Mouse (Mus musculus): ENCODE data around the gene Rlf. TPM values are rescaled to one million over a fixed set of nuclear protein-coding genes. Genes with fewer than 3 reads are reported as not detected.

Gene Rlf
- polyA plus RNA-seq, 1 experiment, result 7.1 TPM

DNA sequence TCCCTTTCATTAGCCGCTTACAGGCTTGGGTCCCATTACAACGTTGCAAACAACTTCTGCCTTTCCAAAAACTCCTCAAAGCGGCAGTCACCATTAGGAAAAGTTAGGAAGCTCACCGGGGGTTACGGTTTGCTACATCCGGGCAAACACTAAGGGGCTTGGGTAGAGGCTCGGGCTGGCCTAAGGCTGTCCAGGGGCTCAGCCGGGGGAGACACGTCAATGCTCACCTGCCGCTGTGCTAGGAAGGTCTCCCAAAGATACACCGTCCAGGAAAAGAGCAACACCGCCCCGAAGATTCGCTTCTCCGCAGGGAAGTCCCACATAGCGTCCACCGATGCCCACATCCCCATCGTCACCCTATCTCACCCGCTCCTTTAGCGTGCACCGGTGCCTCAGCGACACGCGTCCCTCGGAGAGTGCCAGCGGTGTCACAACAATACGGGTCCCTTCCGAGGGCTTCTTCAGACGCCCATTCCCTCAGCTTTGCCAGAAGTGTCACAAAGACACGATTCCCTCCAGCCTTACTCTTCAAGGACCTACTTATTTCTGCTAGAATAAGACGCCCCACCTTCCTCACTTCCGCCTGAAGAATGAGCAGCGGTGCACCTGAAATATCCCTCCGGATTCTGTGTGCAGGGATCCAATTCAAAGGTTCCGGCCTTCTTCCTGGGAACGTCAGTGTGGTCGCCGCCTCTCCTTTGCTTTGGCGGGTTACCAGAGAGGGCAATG, 117.1 kb downstream of the Rlf start, which contains the start of gene Zmpste24:
TSS of gene Zmpste24 (minus strand) at position 592 of the 729 bp plus-strand sequence.
- Histone ChIP-seq H3K36me3 (ENCODE audit: control insufficient read depth, insufficient read depth, low read length) (peaks cover 18% of the 10 kb centered on the region), H3K4me1 (replicated peaks; ENCODE audit: control insufficient read depth, insufficient read depth, low read length) (peaks cover 4% of the 10 kb centered on the region; the same call in 1 of the 2 replicates), H3K27ac (ENCODE audit: control insufficient read depth, insufficient read depth, low read length) (peak within 1 kb of the TSS; percentile 73; the same call in 1 of the 2 replicates), H3K4me3 (ENCODE audit: control insufficient read depth, insufficient read depth, low read length) (peak within 1 kb of the TSS; percentile 100), H3K27me3 (ENCODE audit: control insufficient read depth, insufficient read depth, low read length) (no peaks in the 10 kb centered on the region)
- TF ChIP-seq CTCF (IDR thresholded peaks at IDR 0.05; ENCODE audit: borderline replicate concordance, control insufficient read depth, extremely low read depth, insufficient read depth, low read length, poor library complexity) (no peak), POLR2A (IDR thresholded peaks at IDR 0.05; ENCODE audit: control insufficient read depth, extremely low read depth, insufficient read depth, low read length, poor library complexity) (peak; percentile 24; the same call in 1 of the 2 replicates)
- WGBS, result under 1% methylated on average over 39 of the region's 39 CpGs
- peak; percentile 85 for DNase-seq

Other genes with a start within 250 kb of the Rlf start
- gene Smap2, start 197.8 kb downstream of the Rlf start, polyA plus RNA-seq (2012; rRNA removed), result 87.4 and 88.9 TPM in 2 replicates
- 0.20 and 0.38 TPM in 2 replicates for gene Col9a2, start 175.7 kb downstream of the Rlf start, polyA plus RNA-seq (2012; rRNA removed)
- gene Zmpste24, start 116.8 kb downstream of the Rlf start, polyA plus RNA-seq (2012; rRNA removed), result 22.0 and 26.4 TPM in 2 replicates
- not detected in 2 replicates for gene Tmco2, start 105.9 kb downstream of the Rlf start, polyA plus RNA-seq (2012; rRNA removed)
- gene Gm12888, start 109.8 kb upstream of the Rlf start, polyA plus RNA-seq (2012; rRNA removed), result not detected in 2 replicates
- not detected in 2 replicates for gene Gm12886, start 208.0 kb upstream of the Rlf start, polyA plus RNA-seq (2012; rRNA removed)